Mouse (Mus musculus) left cerebral cortex, adult 2 months (tissue): ENCODE measurements at regions not wholly inside any gene's neighbourhood (a gene's known extent, or its start where the extent isn't known, plus 50 kb on each side); places are given as distances from the start of the nearest gene placed in this dataset.

Experiments used
- DNase-seq, 2 experiments: peaks; one replicate each; pipeline ENCODE4 v3.0.0; 2021 to 2022; ENCODE audit warnings: low spot score in 2 of 2, mixed read lengths in 1 of 2; ENCODE audit errors: extremely low spot score in 1 of 2
- H3K27ac ChIP-seq: fragments of 200-600 bp; 2 replicates; pipeline ENCODE4 v1.8.1; 2022
- H3K4me3 ChIP-seq: fragments of 200-600 bp; 2 replicates; pipeline ENCODE4 v1.8.1; 2022
- CTCF ChIP-seq: fragments of 200-600 bp; IDR thresholded peaks from 2 replicates; pipeline ENCODE4 v1.8.1; 2022; ENCODE audit warnings: antibody characterized with exemption, mild to moderate bottlenecking, moderate library complexity
- intact Hi-C: fragments of 180-260 bp; cut with DNase I; formaldehyde crosslinking; loops from one replicate; pipeline ENCODE4 v1.15.1; 2025

GRCm38 (mm10) chr17:9764041-9764606, 94.6 kb upstream of the Pabpc6 start:
- intact Hi-C loops = loop anchor here (2.0 to 10.0 kb wide), 3 partner anchors 331 to 555 kb away; partner anchors contain the start of gene Qk
- no peak for DNase-seq
- Histone ChIP-seq H3K27ac (peak overlapping the region; percentile 83), H3K4me3 (0 out of 2 replicates have a peak overlapping the region, but pooled peaks have one; percentile 7)
- no peak for TF ChIP-seq CTCF

- Histone ChIP-seq H3K27ac (0 out of 2 replicates have a peak overlapping the region, but pooled peaks have one; percentile 12), H3K4me3 (no peak overlapping the region)
- intact Hi-C loops = loop anchor here (10.0 kb wide), 2 partner anchors 332 to 432 kb away; no protein-coding TSS in a partner anchor
- no peak for DNase-seq
- no peak for TF ChIP-seq CTCF
These were observed 93.6 kb upstream of the Pabpc6 start for GRCm38 (mm10) chr17:9763110-9763509.

GRCm38 (mm10) chr17:9762436-9762835, 92.9 kb upstream of the Pabpc6 start:
- no peak for DNase-seq
- TF ChIP-seq CTCF = no peak
- H3K4me3 ChIP-seq = no peak overlapping the region
- H3K27ac ChIP-seq = no peak overlapping the region
- intact Hi-C loops = loop anchor here (10.0 kb wide), 2 partner anchors 332 to 432 kb away; no protein-coding TSS in a partner anchor

- intact Hi-C loops = loop anchor here (10.0 kb wide), 2 partner anchors 334 to 434 kb away; no protein-coding TSS in a partner anchor
- DNase-seq = no peak
- peak overlapping the region; percentile 69; the same call in 1 of the 2 replicates for H3K27ac ChIP-seq
- no peak overlapping the region for H3K4me3 ChIP-seq
- no peak for TF ChIP-seq CTCF
These were observed 91.2 kb upstream of the Pabpc6 start for GRCm38 (mm10) chr17:9760706-9761059.

GRCm38 (mm10) chr17:9760026-9760705, 90.6 kb upstream of the Pabpc6 start:
- TF ChIP-seq CTCF = no peak
- Histone ChIP-seq H3K4me3 (no peak overlapping the region), H3K27ac (peak overlapping the region; percentile 69)
- no peak for DNase-seq
- intact Hi-C loops = loop anchor here (10.0 kb wide), 2 partner anchors 335 to 435 kb away; no protein-coding TSS in a partner anchor

- Histone ChIP-seq H3K4me3 (no peak overlapping the region), H3K27ac (peak overlapping the region; percentile 69)
- peak; percentile 63 for TF ChIP-seq CTCF
- intact Hi-C loops = loop anchor here (5.0 kb wide), 2 partner anchors 727 to 733 kb away; no protein-coding TSS in a partner anchor
- no peak for DNase-seq
These were observed 89.9 kb upstream of the Pabpc6 start for GRCm38 (mm10) chr17:9759421-9759852.

GRCm38 (mm10) chr17:9757725-9758251, 88.3 kb upstream of the Pabpc6 start:
- Histone ChIP-seq H3K4me3 (no peak overlapping the region), H3K27ac (no peak overlapping the region)
- no peak for TF ChIP-seq CTCF
- DNase-seq = no peak
- intact Hi-C loops = loop anchor here (2.0 to 5.0 kb wide), 5 partner anchors 149 to 735 kb away; partner anchors contain the start of gene Qk

GRCm38 (mm10) chr17:9756675-9757074, 87.2 kb upstream of the Pabpc6 start:
- DNase-seq = no peak
- no peak for TF ChIP-seq CTCF
- intact Hi-C loops = loop anchor here (2.0 to 5.0 kb wide), 5 partner anchors 150 to 736 kb away; partner anchors contain the start of gene Qk
- Histone ChIP-seq H3K4me3 (no peak overlapping the region), H3K27ac (peak overlapping the region; percentile 4; the same call in 1 of the 2 replicates)

GRCm38 (mm10) chr17:9756196-9756595, 86.7 kb upstream of the Pabpc6 start:
- Histone ChIP-seq H3K27ac (no peak overlapping the region; the same call in 1 of the 2 replicates), H3K4me3 (no peak overlapping the region)
- DNase-seq = peak; percentile 57 to 71
- peak; percentile 85 for TF ChIP-seq CTCF
- intact Hi-C loops = loop anchor here (2.0 to 5.0 kb wide), 5 partner anchors 151 to 736 kb away; partner anchors contain the start of gene Qk

GRCm38 (mm10) chr17:9755576-9755975, 86.1 kb upstream of the Pabpc6 start:
- intact Hi-C loops = loop anchor here (5.0 kb wide), 2 partner anchors 723 to 737 kb away; no protein-coding TSS in a partner anchor

GRCm38 (mm10) chr17:9754884-9755405, 85.4 kb upstream of the Pabpc6 start:
- no peak for DNase-seq
- peak; percentile 18 for TF ChIP-seq CTCF
- Histone ChIP-seq H3K4me3 (no peak overlapping the region), H3K27ac (no peak overlapping the region)
- intact Hi-C loops = loop anchor here (5.0 kb wide), 2 partner anchors 723 to 737 kb away; no protein-coding TSS in a partner anchor

More at GRCm38 (mm10) chr17:9755576-9755975, 86.1 kb upstream of the Pabpc6 start:
- no peak for TF ChIP-seq CTCF
- Histone ChIP-seq H3K27ac (no peak overlapping the region), H3K4me3 (no peak overlapping the region)
- DNase-seq = no peak
